Mouse (Mus musculus): ENCODE measurements around the gene Gm20388. TPM values are rescaled to one million over a fixed set of nuclear protein-coding genes. Genes with fewer than 3 reads are reported as not detected.
"Not testable (repeated sequence)": the region's sequence is repeated elsewhere in the genome, so short reads cannot be mapped to it uniquely, and the experiment has no call there.

Gm20388 gene
- polyA plus RNA-seq, 1 experiment: 28.1 TPM

- H3K4me3 ChIP-seq (ENCODE audit: low read depth, low read length): no peak overlapping the region
- TF ChIP-seq EP300 (IDR thresholded peaks at IDR 0.05; ENCODE audit: insufficient read depth, low read depth, low read length) (no peak), POLR2A (IDR thresholded peaks at IDR 0.05; ENCODE audit: insufficient read depth, low read length) (no peak), CTCF (IDR thresholded peaks at IDR 0.05; ENCODE audit: low read depth, low read length) (no peak)
- H3K27me3 ChIP-seq (ENCODE audit: control insufficient read depth, insufficient read depth, low read length, poor library complexity, severe bottlenecking): no peaks in the 10 kb centered on the region
- no peaks in the 10 kb centered on the region for H3K36me3 ChIP-seq (ENCODE audit: control insufficient read depth, insufficient read depth, low read length, poor library complexity, severe bottlenecking)
- no peak overlapping the region for H3K9ac ChIP-seq (ENCODE audit: low read depth, poor library complexity, severe bottlenecking)
- no peaks in the 10 kb centered on the region for H3K9me3 ChIP-seq (replicated peaks; ENCODE audit: control insufficient read depth, insufficient read depth, low read length, poor library complexity, severe bottlenecking)
- no peak overlapping the region for H3K27ac ChIP-seq (ENCODE audit: insufficient read depth, low read length)
- no peaks in the 10 kb centered on the region for H3K4me1 ChIP-seq (ENCODE audit: control insufficient read depth, insufficient read depth, low read length)
These were observed 1397.1 kb downstream of the Gm20388 start for GRCm38 (mm10) chr8:121307723-121308122.

GRCm38 (mm10) chr8:121310976-121311819 is 1400.6 kb downstream of the Gm20388 start:
- Histone ChIP-seq H3K36me3 (ENCODE audit: control insufficient read depth, insufficient read depth, low read length, poor library complexity, severe bottlenecking) (no peaks in the 10 kb centered on the region), H3K27ac (ENCODE audit: insufficient read depth, low read length) (no peak overlapping the region), H3K4me3 (ENCODE audit: low read depth, low read length) (no peak overlapping the region), H3K4me1 (ENCODE audit: control insufficient read depth, insufficient read depth, low read length) (no peaks in the 10 kb centered on the region), H3K27me3 (ENCODE audit: control insufficient read depth, insufficient read depth, low read length, poor library complexity, severe bottlenecking) (no peaks in the 10 kb centered on the region), H3K9me3 (replicated peaks; ENCODE audit: control insufficient read depth, insufficient read depth, low read length, poor library complexity, severe bottlenecking) (no peaks in the 10 kb centered on the region), H3K9ac (ENCODE audit: low read depth, poor library complexity, severe bottlenecking) (no peak overlapping the region)
- TF ChIP-seq EP300 (IDR thresholded peaks at IDR 0.05; ENCODE audit: insufficient read depth, low read depth, low read length) (no peak), POLR2A (IDR thresholded peaks at IDR 0.05; ENCODE audit: insufficient read depth, low read length) (no peak), CTCF (IDR thresholded peaks at IDR 0.05; ENCODE audit: low read depth, low read length) (peak; percentile 62)

- H3K9me3 ChIP-seq (replicated peaks; ENCODE audit: control insufficient read depth, insufficient read depth, low read length, poor library complexity, severe bottlenecking): no peaks in the 10 kb centered on the region
- H3K9ac ChIP-seq (ENCODE audit: low read depth, poor library complexity, severe bottlenecking): no peak overlapping the region
- H3K36me3 ChIP-seq (ENCODE audit: control insufficient read depth, insufficient read depth, low read length, poor library complexity, severe bottlenecking): no peaks in the 10 kb centered on the region
- no peaks in the 10 kb centered on the region for H3K27me3 ChIP-seq (ENCODE audit: control insufficient read depth, insufficient read depth, low read length, poor library complexity, severe bottlenecking)
- no peak overlapping the region for H3K27ac ChIP-seq (ENCODE audit: insufficient read depth, low read length)
- TF ChIP-seq POLR2A (IDR thresholded peaks at IDR 0.05; ENCODE audit: insufficient read depth, low read length) (no peak), CTCF (IDR thresholded peaks at IDR 0.05; ENCODE audit: low read depth, low read length) (peak; percentile 15)
- H3K4me3 ChIP-seq (ENCODE audit: low read depth, low read length): no peak overlapping the region
- H3K4me1 ChIP-seq (ENCODE audit: control insufficient read depth, insufficient read depth, low read length): no peaks in the 10 kb centered on the region
These were observed 1402.8 kb downstream of the Gm20388 start for GRCm38 (mm10) chr8:121313458-121313857.

GRCm38 (mm10) chr8:121314036-121314435 is 1403.4 kb downstream of the Gm20388 start:
- Histone ChIP-seq H3K27me3 (ENCODE audit: control insufficient read depth, insufficient read depth, low read length, poor library complexity, severe bottlenecking) (no peaks in the 10 kb centered on the region), H3K4me1 (ENCODE audit: control insufficient read depth, insufficient read depth, low read length) (no peaks in the 10 kb centered on the region), H3K27ac (ENCODE audit: insufficient read depth, low read length) (no peak overlapping the region), H3K36me3 (ENCODE audit: control insufficient read depth, insufficient read depth, low read length, poor library complexity, severe bottlenecking) (no peaks in the 10 kb centered on the region), H3K9ac (ENCODE audit: low read depth, poor library complexity, severe bottlenecking) (no peak overlapping the region), H3K9me3 (replicated peaks; ENCODE audit: control insufficient read depth, insufficient read depth, low read length, poor library complexity, severe bottlenecking) (no peaks in the 10 kb centered on the region), H3K4me3 (ENCODE audit: low read depth, low read length) (no peak overlapping the region)
- TF ChIP-seq CTCF (IDR thresholded peaks at IDR 0.05; ENCODE audit: low read depth, low read length) (no peak), EP300 (IDR thresholded peaks at IDR 0.05; ENCODE audit: insufficient read depth, low read depth, low read length) (no peak), POLR2A (IDR thresholded peaks at IDR 0.05; ENCODE audit: insufficient read depth, low read length) (no peak)

GRCm38 (mm10) chr8:121315569-121315968 is 1404.9 kb downstream of the Gm20388 start:
- Histone ChIP-seq H3K4me1 (ENCODE audit: control insufficient read depth, insufficient read depth, low read length) (no peaks in the 10 kb centered on the region), H3K36me3 (ENCODE audit: control insufficient read depth, insufficient read depth, low read length, poor library complexity, severe bottlenecking) (no peaks in the 10 kb centered on the region), H3K27ac (ENCODE audit: insufficient read depth, low read length) (no peak overlapping the region), H3K9ac (ENCODE audit: low read depth, poor library complexity, severe bottlenecking) (no peak overlapping the region), H3K9me3 (replicated peaks; ENCODE audit: control insufficient read depth, insufficient read depth, low read length, poor library complexity, severe bottlenecking) (no peaks in the 10 kb centered on the region), H3K4me3 (ENCODE audit: low read depth, low read length) (no peak overlapping the region), H3K27me3 (ENCODE audit: control insufficient read depth, insufficient read depth, low read length, poor library complexity, severe bottlenecking) (no peaks in the 10 kb centered on the region)
- TF ChIP-seq EP300 (IDR thresholded peaks at IDR 0.05; ENCODE audit: insufficient read depth, low read depth, low read length) (no peak), CTCF (IDR thresholded peaks at IDR 0.05; ENCODE audit: low read depth, low read length) (no peak), POLR2A (IDR thresholded peaks at IDR 0.05; ENCODE audit: insufficient read depth, low read length) (no peak)

GRCm38 (mm10) chr8:121316009-121316408 is 1405.4 kb downstream of the Gm20388 start:
- no peaks in the 10 kb centered on the region for H3K27me3 ChIP-seq (ENCODE audit: control insufficient read depth, insufficient read depth, low read length, poor library complexity, severe bottlenecking)
- no peaks in the 10 kb centered on the region for H3K9me3 ChIP-seq (replicated peaks; ENCODE audit: control insufficient read depth, insufficient read depth, low read length, poor library complexity, severe bottlenecking)
- no peaks in the 10 kb centered on the region for H3K36me3 ChIP-seq (ENCODE audit: control insufficient read depth, insufficient read depth, low read length, poor library complexity, severe bottlenecking)
- H3K4me3 ChIP-seq (ENCODE audit: low read depth, low read length): no peak overlapping the region
- H3K27ac ChIP-seq (ENCODE audit: insufficient read depth, low read length): no peak overlapping the region
- no peaks in the 10 kb centered on the region for H3K4me1 ChIP-seq (ENCODE audit: control insufficient read depth, insufficient read depth, low read length)
- no peak for TF ChIP-seq CTCF (IDR thresholded peaks at IDR 0.05; ENCODE audit: low read depth, low read length)
- no peak for TF ChIP-seq POLR2A (IDR thresholded peaks at IDR 0.05; ENCODE audit: insufficient read depth, low read length)
- TF ChIP-seq EP300 (IDR thresholded peaks at IDR 0.05; ENCODE audit: insufficient read depth, low read depth, low read length): no peak
- no peak overlapping the region for H3K9ac ChIP-seq (ENCODE audit: low read depth, poor library complexity, severe bottlenecking)

- not testable (repeated sequence) for H3K4me1 ChIP-seq (ENCODE audit: control insufficient read depth, insufficient read depth, low read length); H3K27ac ChIP-seq (ENCODE audit: insufficient read depth, low read length); H3K4me3 ChIP-seq (ENCODE audit: low read depth, low read length); H3K9ac ChIP-seq (ENCODE audit: low read depth, poor library complexity, severe bottlenecking); H3K36me3 ChIP-seq (ENCODE audit: control insufficient read depth, insufficient read depth, low read length, poor library complexity, severe bottlenecking); H3K9me3 ChIP-seq (replicated peaks; ENCODE audit: control insufficient read depth, insufficient read depth, low read length, poor library complexity, severe bottlenecking); H3K27me3 ChIP-seq (ENCODE audit: control insufficient read depth, insufficient read depth, low read length, poor library complexity, severe bottlenecking)
These were observed 1408.1 kb downstream of the Gm20388 start for GRCm38 (mm10) chr8:121318756-121319155.

All from ES-Bruce4 (cell line).